In genomic region chr14:30584497-30585251, GRCm38 (mm10) we compare ENCODE assay signal across 11 mouse cellular contexts. TPM values are rescaled to one million over a fixed set of nuclear protein-coding genes. Genes with fewer than 3 reads are reported as not detected.
DNase-seq lines count a peak whose midpoint lies in the region; ATAC-seq lines count a peak whose summit lies in the region.
"Had no signal": no experiment of that assay in that cellular context is flagged by ENCODE, and none has a peak within 500 bp of the region (broad histone marks: within the 10 kb centered on the region; RNA-seq: fewer than 3 reads in every experiment).

No protein-coding gene starts in this region.

- 43% methylated on average over 19 of the region's 19 CpGs for WGBS in hindbrain, embryonic 10.5 days
- WGBS in hindbrain, embryonic 12.5 days = 31% methylated on average over 19 of the region's 19 CpGs
- WGBS in embryonic facial prominence, embryonic 13.5 days = 41% methylated on average over 19 of the region's 19 CpGs

- H3K4me1 ChIP-seq in hindbrain, embryonic 10.5 days (replicated peaks) = peaks cover 30% of the 10 kb centered on the region
- H3K4me1 ChIP-seq in hindbrain, embryonic 12.5 days = peaks cover 25% of the 10 kb centered on the region
- H3K4me1 ChIP-seq in embryonic facial prominence, embryonic 13.5 days = peaks cover 22% of the 10 kb centered on the region

- peak overlapping the region; percentile 76 for H3K27ac ChIP-seq in hindbrain, embryonic 10.5 days
- H3K27ac ChIP-seq in hindbrain, embryonic 12.5 days = no peak overlapping the region
- H3K27ac ChIP-seq in embryonic facial prominence, embryonic 13.5 days = peak overlapping the region; percentile 19; the same call in 1 of the 2 replicates
- H3K27ac ChIP-seq: hindbrain, postnatal 0 days; left cerebral cortex, adult 2 months had no signal

- ATAC-seq in hindbrain, embryonic 12.5 days (ENCODE audit: low FRiP score) = no peak
- no peak for ATAC-seq in embryonic facial prominence, embryonic 13.5 days (ENCODE audit: insufficient number of reproducible peaks, insufficient read depth, low FRiP score, low TSS enrichment, low read depth)
- ATAC-seq: hindbrain, postnatal 0 days had no signal

- H3K9me3 ChIP-seq in hindbrain, embryonic 10.5 days = no peaks in the 10 kb centered on the region
- no peaks in the 10 kb centered on the region for H3K9me3 ChIP-seq in hindbrain, embryonic 12.5 days (replicated peaks)
- no peaks in the 10 kb centered on the region for H3K9me3 ChIP-seq in embryonic facial prominence, embryonic 13.5 days
- H3K9me3 ChIP-seq: megakaryocyte, embryonic 14.5 days had no signal

- no peak overlapping the region for H3K9ac ChIP-seq in hindbrain, embryonic 12.5 days
- H3K9ac ChIP-seq in embryonic facial prominence, embryonic 13.5 days = 0 out of 2 replicates have a peak overlapping the region, but pooled peaks have one; percentile 37

- peak; percentile 34 for DNase-seq in hindbrain, embryonic 10.5 days (ENCODE audit: low spot score)
- DNase-seq in thymus, postnatal 14 days = peak; percentile 26
- DNase-seq in thymus, postnatal 10 days (ENCODE audit: low spot score in 2 of 2) = no peak
- no peak for DNase-seq in adrenal gland, postnatal 36 days
- no peak for DNase-seq in spleen, adult 12 weeks (ENCODE audit: low spot score)
- DNase-seq: thymus, adult 18-20 months had no signal

- H3K27me3 ChIP-seq in hindbrain, embryonic 10.5 days (ENCODE audit: insufficient read depth, poor library complexity, severe bottlenecking) = no peaks in the 10 kb centered on the region
- peaks cover 3% of the 10 kb centered on the region for H3K27me3 ChIP-seq in hindbrain, embryonic 12.5 days
- no peaks in the 10 kb centered on the region for H3K27me3 ChIP-seq in embryonic facial prominence, embryonic 13.5 days

- H3K36me3 ChIP-seq in hindbrain, embryonic 10.5 days = no peaks in the 10 kb centered on the region
- no peaks in the 10 kb centered on the region for H3K36me3 ChIP-seq in hindbrain, embryonic 12.5 days
- H3K36me3 ChIP-seq in embryonic facial prominence, embryonic 13.5 days = no peaks in the 10 kb centered on the region

- peak overlapping the region; percentile 9; the same call in 1 of the 2 replicates for H3K4me3 ChIP-seq in hindbrain, embryonic 10.5 days
- H3K4me3 ChIP-seq in hindbrain, embryonic 12.5 days = no peak overlapping the region
- H3K4me3 ChIP-seq in embryonic facial prominence, embryonic 13.5 days = no peak overlapping the region
- H3K4me3 ChIP-seq: left cerebral cortex, adult 2 months; megakaryocyte, embryonic 14.5 days had no signal

- no peak overlapping the region for H3K4me2 ChIP-seq in hindbrain, embryonic 12.5 days (replicated peaks)
- H3K4me2 ChIP-seq in embryonic facial prominence, embryonic 13.5 days = no peak overlapping the region

RNA-seq across cellular contexts. Expression of gene Tkt, which starts 36.5 kb away (rescaled TPM):
- 285 and 314 TPM in 2 replicates for polyA plus RNA-seq in hindbrain, embryonic 10.5 days (2016; fragmentation: Nextera tagmentation; extraction: Ambion mirVana)
- 210 and 216 TPM in 2 replicates for polyA plus RNA-seq in hindbrain, embryonic 12.5 days (2016; fragmentation: Nextera tagmentation; extraction: Ambion mirVana)
- polyA plus RNA-seq in embryonic facial prominence, embryonic 13.5 days (2015; fragmentation: Nextera tagmentation; extraction: Ambion mirVana) = 220 and 242 TPM in 2 replicates
- 1,000 to 10,000 TPM; 1,323 to 1,442 TPM for total RNA-seq in adrenal gland, postnatal 36 days (2021)

RNA-seq across cellular contexts. Expression of gene Prkcd, which starts 41.3 kb away (rescaled TPM):
- polyA plus RNA-seq in hindbrain, embryonic 10.5 days (2016; fragmentation: Nextera tagmentation; extraction: Ambion mirVana) = 28.7 and 35.4 TPM in 2 replicates
- 42.3 and 44.2 TPM in 2 replicates for polyA plus RNA-seq in hindbrain, embryonic 12.5 days (2016; fragmentation: Nextera tagmentation; extraction: Ambion mirVana)
- 50.9 and 52.0 TPM in 2 replicates for polyA plus RNA-seq in embryonic facial prominence, embryonic 13.5 days (2015; fragmentation: Nextera tagmentation; extraction: Ambion mirVana)
- total RNA-seq in adrenal gland, postnatal 36 days (2021) = 100 to 1,000 TPM; 101 to 162 TPM

Comparison
In these comparisons a context has a peak if more than half of its experiments do, and no peak if none do; other contexts are left out.
1. DNase-seq: peak in hindbrain, embryonic 10.5 days (single experiment) and thymus, postnatal 14 days (single experiment); none in thymus, postnatal 10 days (0 of 2), adrenal gland, postnatal 36 days (0 of 2) and spleen, adult 12 weeks (single experiment).